Mouse (Mus musculus) olfactory bulb, adult 2 months (tissue): ENCODE data around the gene Tmem120a.

Experiments used
- CTCF ChIP-seq: fragments of 200-500 bp; IDR thresholded peaks from 2 replicates; pipeline ENCODE4 v1.5.1; 2012; ENCODE audit warnings: low read depth, mild to moderate bottlenecking, low read length, moderate library complexity; ENCODE audit not compliant: insufficient read depth
- POLR2A ChIP-seq: fragments of 200-500 bp; IDR thresholded peaks from 2 replicates; pipeline ENCODE4 v1.6.1; 2012; ENCODE audit warnings: mild to moderate bottlenecking, low read depth, low read length, moderate library complexity; ENCODE audit not compliant: insufficient read depth

GRCm38 (mm10) chr5:135705383-135705782, 38.9 kb downstream of the Tmem120a start:
- no peak for TF ChIP-seq CTCF
- TF ChIP-seq POLR2A, result no peak
